Mouse (Mus musculus) retina, postnatal 7 days (tissue): ENCODE data around the gene Endov.

ENCODE experiments used
- DNase-seq: peaks from one replicate; pipeline ENCODE4 v3.0.0-alpha.2; 2012; ENCODE audit warnings: low read depth, low spot score

Endov gene

DNA sequence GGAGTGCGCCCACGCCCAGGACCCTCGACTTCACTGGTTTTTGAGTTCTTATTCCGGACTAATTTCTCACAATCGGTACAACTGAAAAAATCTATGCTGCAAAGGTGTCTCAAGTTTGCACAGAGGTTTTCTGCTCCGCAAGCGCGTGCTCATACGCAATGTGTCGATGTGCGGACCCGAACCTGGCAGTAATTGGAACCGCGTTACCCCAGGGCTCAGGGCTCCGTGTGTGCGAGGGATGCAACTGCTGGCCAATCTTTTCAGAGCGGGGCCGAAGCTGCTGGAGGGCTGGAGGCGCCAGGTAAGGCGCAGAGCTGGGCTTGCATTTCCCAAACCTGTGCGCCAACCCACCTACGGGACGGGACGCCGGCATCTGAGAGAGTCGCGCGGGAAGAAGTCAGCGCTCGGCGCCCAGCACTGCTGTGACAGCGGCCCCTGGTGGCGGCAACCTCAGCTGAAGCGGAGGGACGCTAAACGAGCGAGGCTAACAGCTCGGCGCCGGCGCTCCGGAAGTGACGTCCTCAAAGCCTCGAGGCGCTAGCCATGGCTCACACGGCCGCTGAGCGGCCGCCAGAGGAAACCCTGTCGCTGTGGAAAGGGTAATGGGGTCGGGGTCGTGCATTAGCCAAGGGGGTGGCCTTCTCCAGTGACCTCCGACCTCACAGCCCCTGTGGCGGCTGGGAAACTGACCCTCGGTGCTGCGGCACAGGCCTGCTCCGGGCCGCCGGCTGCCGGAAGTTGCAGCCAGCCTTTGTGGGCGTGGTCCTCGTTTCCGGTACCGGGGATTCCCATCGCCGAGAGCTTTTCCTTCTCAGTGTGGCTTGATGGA is at the start of gene Endov:
Endov (plus strand) TSS at position 487 of the 829 bp plus-strand sequence.
- peak; percentile 97 for DNase-seq

DNA sequence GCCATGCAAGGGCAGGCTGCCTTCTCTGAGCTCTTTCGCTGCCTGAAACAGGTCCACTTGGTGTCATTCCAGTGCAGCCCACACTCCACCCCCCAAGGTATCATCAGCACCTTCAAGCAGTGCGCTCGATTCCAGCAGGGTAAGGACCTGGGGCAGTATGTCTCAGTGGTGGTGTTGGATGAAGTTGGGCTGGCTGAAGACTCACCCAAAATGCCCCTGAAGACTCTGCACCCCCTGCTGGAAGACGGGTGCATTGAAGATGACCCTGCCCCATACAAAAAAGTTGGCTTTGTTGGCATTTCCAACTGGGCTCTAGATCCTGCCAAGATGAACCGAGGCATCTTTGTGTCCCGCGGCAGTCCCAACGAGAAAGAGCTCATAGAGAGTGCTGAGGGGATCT is 48.9 kb upstream of the Endov start:
- DNase-seq, result no peak

DNA sequence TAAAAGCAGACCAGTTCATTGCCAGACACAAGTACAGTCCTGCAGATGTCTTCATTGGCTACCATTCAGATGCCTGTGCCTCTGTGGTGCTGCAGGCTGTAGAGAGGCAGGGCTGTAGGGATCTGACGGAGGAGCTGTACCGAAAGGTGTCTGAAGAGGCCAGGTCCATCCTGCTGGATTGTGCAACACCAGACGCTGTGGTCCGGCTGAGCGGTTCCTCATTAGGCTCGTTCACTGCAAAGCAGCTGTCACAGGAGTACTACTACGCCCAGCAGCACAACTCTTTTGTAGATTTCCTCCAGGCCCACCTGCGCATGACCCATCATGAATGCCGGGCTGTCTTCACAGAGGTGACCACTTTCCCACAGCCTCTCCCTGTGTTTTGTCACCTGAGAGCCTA is 47.7 kb upstream of the Endov start:
- DNase-seq, result no peak

DNA sequence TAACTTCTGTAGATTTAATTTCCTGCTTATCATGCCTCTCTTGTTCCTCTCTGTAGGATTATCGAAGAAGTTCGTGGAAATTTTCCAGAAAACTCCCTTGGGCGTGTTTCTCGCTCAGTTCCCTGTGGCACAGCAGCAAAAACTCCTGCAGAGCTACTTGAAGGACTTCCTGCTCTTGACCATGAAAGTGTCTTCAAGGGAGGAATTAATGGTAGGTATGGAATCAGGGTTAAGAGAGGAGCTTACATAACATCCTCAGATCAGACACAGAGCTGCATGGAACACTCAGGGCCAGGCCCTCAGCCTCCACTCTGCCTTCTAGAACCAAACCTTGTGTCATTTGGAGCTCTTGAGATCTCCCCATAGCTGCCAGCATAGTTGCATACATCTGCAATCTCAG is 35.0 kb upstream of the Endov start:
- DNase-seq, result no peak

DNA sequence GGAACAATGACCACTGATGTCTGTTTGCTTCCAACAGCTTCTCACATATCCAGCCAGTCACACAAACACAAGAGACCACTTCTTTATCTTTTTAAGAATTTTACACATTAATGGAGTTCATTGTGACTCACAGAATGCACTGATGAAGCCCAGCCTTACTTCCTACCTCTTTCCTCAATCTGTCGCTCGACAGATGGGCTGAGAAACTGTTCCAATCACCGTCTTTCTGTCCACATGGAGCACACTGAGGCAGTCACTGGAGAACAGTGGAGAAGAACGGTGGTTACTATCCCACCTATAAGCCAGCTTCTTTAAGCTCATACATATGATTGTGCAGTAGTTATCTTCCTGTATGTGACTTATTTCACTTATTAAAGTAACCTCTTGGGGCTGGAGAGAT is 13.3 kb upstream of the Endov start:
- no peak for DNase-seq

DNA sequence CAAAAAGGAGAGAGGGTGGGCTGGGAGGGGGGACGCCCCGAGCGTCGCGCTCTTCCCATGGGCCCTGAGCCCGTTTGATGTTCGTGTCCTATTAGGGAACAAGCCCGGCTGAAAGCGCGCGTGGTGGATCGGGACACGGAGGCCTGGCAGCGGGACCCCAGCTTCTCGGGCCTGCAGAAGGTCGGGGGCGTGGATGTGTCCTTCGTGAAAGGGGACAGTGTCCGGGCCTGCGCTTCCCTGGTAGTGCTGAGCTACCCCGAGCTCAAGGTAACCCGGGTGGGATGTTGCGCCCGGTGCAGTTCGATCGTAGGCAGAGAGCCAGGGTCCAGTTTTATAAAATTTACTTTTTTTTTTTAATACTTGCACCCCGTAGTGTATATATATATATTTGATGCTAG is 542 bp downstream of the Endov start:
- DNase-seq, result no peak

DNA sequence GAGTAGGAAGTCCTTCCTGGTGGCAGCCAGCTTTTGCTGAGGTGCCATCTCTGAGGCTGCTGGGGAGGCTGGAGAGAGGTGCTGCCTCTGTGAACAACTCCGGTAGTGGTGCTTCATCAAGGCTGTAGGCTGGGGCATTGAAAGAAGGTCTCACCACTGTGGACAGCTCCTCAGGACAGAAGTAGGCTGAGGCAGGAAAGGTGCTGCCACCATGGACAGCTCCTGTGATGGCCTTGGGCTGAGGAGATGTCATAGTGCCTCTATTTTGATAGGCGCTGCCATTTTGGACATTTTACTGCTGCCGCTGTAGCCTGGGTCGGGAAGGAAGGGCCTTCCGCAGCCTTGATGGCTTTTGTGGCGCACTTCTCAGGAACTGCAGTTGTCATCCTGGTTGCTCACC is 1.7 kb downstream of the Endov start:
- DNase-seq, result no peak

DNA sequence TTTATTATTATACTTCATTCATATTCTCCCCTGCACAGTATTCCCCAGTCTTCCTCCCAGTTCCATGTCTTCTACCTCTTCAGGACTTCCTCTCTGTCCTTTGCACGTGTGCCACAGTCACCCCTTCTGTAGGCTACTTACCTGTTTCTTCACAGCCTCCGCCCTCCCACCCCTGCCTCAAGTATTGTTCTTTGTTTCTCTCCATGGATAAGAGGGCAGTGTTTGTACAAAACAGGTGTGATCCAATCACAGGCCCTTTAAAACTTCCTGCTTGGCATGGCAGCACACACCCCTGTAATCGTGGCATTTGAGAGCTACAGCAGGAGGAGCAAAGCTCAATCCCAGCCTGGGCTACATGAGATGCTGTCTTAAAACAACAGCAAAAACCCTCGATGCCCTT is 2.4 kb downstream of the Endov start:
- DNase-seq, result no peak

DNA sequence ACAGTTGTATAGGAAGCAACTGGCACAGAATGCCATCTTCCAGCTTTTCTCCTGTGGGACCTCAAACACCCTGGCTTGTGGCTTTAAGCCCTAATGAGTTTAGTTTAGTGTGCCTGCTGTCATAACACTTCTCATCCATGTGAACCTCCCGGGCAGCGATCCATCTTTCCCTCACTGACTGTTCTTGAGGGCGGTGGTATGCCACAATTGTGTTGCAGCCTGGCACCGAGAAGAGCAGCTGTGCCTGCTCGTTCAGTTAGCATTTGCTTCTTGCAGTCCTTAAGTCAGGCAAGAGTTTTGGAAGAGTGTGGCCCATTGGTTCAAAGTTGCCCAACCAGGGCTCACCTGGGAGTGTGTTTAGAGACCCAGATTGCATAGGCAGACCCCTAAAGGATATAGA is 5.0 kb downstream of the Endov start:
- no peak for DNase-seq

DNA sequence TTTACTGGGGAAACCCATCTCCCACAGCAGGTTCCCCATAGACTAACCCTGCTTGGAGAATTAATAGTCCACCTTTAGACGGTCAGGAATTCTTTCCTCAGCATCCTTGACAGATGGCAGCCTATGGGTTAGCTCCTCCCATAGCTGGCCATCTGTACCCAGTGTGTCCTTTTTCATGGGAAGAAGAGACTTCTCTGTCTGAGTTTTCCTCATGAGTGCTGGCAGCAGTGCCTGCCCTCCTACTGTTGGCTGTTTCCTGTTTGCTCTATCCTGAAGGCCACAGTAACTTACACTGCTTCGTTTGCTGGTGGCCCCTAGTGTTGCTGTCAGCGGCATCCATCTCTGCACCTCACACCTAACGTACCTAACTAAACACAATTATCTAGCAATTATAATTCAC is 6.3 kb downstream of the Endov start:
- no peak for DNase-seq

DNA sequence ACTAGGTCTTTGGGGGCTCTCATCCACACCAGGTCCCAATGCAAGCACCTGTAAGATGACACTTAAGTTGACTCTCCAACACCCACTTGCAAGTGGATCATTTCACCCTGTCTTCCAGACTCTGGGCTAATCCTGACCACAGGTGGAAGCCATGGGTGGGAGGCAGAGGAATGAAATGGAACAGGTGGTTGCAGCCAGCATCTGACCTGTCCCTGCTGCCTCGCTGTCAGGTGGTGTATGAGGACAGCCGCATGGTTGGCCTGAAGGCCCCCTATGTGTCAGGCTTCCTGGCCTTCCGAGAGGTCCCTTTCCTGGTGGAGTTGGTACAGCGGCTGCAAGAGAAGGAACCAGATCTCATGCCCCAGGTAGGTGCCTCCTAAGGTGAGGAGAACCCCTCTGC is 8.2 kb downstream of the Endov start:
- DNase-seq, result no peak

DNA sequence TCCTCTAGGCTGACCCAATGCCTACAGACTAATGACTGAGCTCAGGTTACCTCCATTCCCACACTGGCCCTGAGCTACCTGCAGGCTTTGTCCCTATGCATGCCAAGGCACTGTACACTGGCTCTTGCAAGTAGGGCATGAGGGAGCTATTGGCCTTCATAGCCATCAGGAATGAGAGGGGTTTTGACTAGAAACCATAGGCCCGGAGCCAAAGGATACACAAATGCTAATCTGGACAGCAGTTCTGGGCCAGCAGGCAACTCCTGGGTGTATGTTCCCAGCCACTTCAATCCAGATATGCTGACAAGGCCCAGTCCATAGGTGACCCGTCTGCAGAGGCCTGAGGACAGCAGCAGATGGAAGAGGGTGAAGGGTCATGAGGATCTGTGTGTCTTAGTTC is 8.9 kb downstream of the Endov start:
- DNase-seq, result no peak

DNA sequence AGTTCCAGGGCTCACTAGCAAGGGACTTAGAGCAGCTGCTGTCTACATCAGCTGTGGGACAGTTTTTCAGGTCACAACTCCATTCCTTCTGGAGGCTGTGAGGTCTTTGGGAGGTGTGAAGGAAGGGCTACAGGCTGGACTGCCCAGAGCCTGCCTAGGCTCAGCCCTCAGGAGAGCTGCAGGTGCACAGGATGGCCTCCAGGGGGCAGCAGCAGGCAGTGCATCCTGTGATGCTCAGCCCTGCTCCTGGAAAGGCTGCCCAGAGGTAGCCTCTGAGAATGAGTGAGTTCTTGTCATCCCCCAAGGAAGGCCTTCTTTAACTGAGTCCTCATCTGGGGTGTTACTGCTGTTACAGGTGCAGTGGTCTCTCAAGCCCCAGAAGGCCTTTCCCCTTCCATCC is 12.5 kb downstream of the Endov start:
- DNase-seq, result peak; percentile 61

DNA sequence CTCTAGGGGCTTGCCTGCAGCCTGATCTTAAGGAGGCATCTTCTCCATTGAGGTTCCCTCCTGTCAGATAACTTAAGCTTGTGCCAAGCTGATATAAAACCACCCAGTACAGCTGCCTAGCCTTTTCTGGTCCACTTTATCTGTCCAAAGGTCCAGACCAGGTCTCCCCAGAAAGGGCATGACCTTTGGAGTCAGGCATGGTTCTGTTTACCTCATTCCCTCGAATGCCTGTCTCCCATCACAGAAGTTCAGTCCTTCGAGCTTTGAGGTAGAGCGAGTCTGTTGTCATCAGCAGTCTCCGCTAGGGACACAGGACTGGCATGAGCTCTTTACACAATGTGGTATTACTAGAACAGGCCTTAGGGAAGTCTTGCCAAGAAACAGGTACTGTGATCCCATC is 15.2 kb downstream of the Endov start:
- no peak for DNase-seq

DNA sequence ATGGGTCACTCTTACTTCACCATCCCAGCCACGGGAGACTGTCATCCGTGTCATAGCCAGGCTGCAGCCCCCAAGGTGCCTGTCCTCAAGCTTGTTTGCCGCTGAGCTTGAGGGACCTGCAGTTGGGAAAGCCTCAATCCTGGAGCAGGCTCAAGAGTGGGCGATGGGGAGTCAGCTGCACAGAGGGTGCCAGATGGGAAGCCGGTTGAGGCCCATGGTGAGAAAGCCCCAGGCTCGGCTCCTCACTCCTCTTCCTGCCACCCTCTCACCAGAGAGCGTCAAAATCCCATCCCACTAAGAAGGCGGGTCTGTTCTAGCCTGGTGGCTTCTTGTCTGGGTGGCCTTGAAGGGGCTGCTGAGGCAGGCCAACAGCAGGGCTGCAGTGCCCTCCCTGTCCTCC is 16.6 kb downstream of the Endov start:
- DNase-seq, result no peak

DNA sequence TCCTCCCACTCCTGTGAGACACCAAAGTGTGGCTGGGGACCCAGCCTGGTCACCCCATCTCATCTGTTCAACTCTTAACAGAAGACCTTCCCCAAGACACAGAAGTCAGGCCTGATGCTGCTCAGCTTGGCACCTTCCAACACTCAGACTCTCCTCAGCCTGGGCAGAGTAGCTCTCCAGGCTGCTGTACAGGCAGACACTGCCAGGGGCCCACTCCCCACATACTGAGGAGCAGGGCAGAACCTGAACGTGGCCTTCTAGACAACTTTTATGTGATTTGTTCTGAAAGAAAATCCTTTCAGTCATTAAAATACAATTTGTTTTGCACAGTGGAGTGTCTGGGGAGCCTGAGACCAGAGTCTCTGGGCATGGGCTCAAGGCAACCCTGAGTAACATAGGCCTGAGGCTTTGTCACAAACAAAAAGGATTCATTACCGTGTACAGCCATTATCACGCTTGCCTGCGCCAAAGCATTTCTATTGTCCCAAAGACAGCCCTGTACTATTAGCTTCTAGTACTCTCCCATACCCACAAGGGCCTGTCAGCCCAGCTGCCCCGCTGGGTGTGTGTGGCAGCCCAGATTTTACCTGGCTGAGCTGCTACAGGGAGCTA is 18.1 kb downstream of the Endov start:
- no peak for DNase-seq

DNA sequence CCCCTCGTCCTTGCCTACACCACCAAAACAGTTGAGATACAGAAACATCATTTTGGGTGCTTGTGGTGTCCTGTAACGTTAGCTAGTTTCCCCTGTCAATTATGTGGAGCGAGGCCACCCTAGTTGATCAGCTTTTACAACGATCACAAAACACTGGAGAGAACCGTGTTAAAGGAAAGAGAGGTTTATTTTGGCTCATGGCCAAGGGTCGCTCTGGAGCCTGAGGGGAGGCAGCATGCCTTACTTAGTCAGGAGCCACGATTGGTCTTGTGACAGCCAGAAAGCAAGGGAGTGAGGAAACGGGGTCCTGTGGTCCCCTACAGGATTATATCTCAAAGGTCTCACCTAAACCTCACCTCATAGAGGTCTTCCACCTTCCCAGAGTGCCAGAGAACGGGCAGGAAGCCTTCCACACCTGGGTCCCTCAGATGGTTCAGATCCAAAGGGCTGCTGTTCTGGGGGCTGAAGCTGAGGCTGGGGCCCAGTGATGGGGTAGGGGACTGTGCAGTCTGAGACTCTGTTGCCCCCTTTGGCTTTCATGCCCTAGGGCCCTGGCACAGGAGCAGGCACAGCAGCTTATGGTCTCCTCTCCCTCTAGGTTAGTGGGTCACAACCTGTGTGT is 22.0 kb downstream of the Endov start:
- DNase-seq, result no peak

DNA sequence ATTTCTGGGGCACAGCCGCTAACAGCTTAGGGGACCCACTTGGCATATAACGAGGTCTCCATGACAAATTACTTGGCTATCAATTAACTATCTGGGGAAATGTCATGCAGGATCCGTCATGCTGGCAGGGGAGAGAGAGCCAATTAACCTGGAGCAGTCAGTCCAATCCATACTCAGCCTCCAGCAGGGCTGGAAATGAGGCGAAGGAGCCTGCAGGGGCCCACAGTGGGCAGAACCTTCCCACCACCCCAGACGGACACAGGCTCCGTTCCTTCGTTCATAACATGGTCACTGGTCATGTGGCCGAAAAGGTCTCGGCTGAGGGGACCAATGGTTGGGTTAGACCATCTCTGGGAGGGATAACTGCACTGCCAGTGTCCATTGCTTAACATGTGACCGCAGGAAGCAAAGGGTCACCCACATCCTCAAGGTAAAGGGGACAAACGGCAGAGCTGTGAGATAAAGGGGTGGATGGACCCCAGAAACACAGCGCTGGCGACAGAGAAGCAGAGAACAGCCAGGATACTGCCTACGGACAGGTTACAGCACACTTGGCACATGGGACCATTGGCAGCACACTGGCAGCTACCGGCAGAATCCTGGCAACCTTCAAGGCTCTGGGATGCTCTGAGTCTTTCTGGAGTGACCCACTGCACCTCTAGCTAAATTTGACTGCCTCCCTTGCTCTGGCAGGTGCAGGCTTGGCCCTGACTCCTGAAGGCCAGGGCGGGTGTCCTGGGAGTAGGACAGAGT is 23.1 kb downstream of the Endov start:
- no peak for DNase-seq

DNA sequence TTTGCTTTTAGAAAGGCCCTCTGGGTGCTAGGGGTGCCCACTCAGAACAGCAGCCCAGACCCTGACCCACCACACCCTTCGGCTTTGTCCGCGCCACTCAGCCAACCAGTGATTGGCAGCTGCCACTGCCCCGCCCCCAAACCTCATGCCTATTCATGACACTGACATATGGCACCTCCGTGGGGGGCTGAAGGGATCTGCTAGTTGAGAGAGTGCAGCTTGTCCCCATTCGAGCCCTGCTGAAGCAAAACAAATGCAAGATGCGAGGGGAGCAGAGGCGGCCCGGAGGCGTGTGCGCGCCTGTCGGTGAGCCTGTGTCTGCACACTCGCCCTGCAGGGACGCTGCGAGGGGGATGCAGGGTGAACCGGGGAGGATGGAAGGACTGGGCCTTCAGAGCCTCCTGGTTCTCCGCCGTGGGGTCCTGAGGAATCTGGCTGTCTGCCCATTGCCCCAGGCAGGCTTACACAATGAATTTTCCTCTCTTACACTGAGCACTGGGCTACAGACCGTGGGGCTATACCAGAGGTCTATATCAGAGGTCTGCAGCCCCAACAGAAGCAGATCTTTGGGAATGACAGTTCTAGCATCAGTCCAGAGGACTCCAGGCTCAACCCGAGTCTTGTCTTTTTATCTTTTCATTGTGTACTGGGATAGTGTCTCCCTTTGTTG is 24.0 kb downstream of the Endov start:
- no peak for DNase-seq

DNA sequence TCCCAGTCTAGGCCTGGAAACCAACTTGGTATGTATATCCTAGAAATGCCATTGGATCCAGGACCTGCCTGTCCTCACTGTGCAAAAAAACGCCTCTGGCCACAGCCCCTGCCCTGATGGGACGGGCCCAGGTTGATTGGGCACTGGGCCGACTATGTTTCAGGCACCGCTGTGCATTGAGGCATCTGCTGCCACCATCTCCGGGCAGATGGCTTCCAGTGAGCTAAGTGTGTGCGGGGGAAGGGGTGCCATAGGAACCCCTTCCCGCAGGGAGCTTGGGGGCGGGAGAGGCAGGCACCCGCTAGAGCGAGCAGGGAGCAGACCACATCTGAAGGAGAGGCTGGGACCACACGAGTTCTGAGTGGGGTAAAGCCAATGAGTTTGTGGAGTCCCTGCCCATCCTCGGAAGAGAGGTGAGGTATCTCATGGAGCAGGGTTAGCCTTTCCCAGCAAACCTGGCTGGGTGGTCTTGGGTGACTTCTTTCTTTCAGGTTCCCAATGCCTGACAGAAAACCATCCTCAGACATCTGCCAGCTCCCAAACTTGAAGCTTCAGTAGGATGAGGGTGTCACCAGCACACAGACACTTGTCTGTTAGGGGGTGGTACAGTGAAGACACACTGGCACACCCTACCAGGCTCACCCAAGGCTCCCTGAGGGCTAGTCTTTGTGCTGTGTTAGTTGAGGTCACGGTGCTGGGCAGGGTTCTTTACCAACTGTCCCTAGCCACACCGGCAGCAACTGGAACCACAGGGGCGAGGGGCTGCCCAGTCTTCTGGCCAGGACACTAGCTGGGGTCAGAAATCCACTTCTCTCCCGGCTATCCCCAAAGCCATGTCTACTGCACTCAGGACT is 24.9 kb downstream of the Endov start:
- no peak for DNase-seq
